Mouse (Mus musculus) cerebellum, adult 11 months (tissue): ENCODE measurements around the gene Gsdmc4.
"Not testable (repeated sequence)": the region's sequence is repeated elsewhere in the genome, so short reads cannot be mapped to it uniquely, and the experiment has no call there.

ENCODE experiments used
- DNase-seq: peaks from one replicate; pipeline ENCODE4 v3.0.0; 2022

Gsdmc4 gene

GRCm38 (mm10) chr15:63912197-63912596, at the start of gene Gsdmc4:
Gene Gsdmc4 (minus strand): TSS chr15:63912297.
- DNase-seq, result not testable (repeated sequence)

DNA sequence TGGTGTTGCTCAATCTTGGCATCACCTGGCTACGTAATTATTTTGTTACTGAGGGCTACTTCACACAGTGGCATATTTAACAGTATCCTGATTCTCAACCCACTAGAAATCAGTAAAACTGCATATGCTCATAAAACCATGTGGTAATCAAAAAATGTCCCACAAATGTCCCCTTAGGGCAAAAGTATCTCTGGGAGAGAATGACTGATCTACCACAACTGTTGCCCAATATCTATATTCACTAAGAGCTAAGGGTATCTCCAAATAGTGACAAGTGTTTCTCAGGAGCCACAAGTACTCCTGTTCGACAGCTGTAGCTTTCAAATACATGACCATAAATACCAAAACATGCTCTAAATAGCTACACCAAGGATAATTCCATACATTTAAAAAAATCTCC, 48.4 kb upstream of the Gsdmc4 start:
- no peak for DNase-seq

GRCm38 (mm10) chr15:63957553-63957952, 45.5 kb upstream of the Gsdmc4 start:
- DNase-seq, result no peak

DNA sequence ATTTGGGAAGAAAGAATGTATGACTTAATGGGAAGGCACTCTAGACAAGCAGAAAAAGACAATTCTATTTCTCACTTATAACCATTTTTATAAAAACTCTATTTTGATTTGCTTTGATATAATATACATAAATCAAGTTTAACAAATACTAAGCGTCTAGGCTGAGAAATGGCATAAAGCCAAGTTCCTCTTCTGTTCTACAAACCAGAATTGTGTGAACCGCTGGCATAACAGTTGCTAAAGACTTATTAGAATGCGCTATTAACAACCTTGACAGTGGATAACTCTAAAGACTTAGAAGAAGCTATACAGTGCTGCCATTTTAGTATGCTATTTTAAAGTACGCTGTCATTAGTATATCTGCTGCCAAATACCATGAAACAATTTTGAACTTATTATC, 41.2 kb upstream of the Gsdmc4 start:
- DNase-seq, result no peak

GRCm38 (mm10) chr15:63941221-63941620, 29.1 kb upstream of the Gsdmc4 start:
- DNase-seq, result no peak

DNA sequence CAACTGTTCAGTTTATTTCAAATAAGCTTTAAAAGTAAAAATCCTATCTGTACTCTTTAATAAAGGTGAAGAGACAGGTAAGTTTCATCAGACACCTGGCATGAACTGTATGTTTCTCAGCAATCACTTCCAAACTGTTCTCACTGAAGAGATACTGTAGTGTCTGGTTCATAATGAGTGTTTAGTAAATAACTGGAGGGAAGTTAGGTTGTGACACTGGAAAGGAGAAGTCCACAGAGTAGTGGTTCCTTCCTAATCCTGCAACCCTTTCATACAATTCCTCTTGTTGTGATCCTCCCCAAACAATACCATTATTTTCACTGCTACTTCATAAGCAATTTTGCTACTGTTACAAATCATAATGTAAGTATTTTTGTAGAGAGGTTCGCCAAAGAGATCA, 20.6 kb upstream of the Gsdmc4 start:
- no peak for DNase-seq

- DNase-seq, result no peak
Observed at GRCm38 (mm10) chr15:63931404-63931803, 19.3 kb upstream of the Gsdmc4 start.

DNA sequence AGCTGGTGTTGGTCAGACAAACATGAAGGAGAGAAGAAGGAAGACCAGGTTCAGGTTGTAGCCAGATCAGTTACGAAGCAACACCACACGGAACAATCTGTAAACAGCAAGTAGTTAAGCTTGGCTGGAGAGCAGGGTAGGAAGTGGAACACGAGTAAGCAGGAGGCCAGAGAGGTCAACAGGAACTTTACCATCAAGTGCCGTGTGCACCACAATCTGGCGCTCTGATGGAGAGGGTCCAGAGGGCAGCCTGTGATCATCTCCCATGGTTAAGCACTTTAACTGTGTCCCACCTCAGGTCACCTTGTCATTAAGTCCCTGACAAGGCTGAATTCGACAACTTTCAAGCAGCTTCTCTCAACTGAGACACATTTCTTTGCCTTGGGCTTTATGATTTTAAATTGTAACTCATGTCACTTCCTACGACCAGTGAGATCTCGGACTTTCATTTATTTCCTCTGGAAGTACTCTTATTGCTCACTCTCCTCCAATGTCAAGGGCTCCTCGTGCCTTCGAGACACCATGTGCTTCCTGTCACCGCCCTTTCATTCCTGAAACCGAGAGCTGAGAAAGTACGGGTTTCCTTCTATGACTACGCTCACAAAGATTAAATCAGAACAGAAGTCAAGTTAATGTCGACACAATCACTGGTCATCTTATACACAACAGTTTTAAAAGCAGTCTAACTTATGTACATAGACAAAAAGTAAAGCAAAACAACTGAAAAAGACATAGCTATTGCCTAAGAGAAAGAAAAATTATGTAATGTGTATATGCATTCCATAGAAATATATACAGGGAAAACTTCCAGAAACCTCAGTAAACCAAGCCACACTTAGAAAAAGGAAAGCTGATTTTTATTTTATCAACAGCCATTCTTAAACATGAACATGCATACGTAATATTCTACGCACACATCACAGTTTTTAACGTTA, 18.3 kb upstream of the Gsdmc4 start:
- no peak for DNase-seq

GRCm38 (mm10) chr15:63926201-63926600, 14.1 kb upstream of the Gsdmc4 start:
- no peak for DNase-seq

DNA sequence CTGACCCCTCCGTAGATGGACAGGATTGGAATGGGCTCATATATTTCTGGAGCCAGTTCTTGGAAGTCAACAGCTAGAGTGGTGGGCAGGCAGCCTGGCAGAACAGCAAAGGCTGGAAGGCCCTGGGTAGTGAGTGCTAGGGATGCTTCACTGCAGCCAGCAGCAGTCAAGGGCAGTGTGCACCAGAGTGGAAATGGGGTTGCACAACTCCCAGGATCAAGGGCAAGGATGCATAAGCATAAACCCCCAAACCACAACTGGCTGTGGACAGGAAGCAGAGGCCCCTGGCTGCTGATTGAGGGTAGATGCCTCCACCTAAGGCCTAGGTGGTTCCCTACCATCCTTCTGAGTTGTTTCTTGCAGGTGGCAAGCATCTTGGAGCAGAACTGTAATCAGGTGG, 12.4 kb upstream of the Gsdmc4 start:
- DNase-seq, result no peak

DNA sequence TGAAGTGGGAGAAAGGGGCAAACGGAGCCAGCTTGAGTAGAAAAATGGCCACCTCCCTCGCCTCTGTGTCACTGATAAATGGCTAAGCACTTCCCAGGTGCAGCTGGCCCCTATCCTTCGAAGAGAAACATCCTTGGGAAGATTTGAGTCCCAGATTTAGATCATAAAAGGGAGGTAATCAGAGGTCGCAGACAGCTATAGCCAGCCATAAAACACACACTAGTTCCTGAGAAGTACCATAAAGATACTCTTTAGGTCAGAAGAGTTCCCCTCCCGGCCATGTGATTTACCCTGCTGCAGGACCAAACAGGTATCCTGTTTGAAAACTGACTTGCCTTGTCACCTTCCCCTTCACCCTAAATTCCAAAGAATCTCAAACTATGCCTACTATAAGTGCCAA, 9.5 kb upstream of the Gsdmc4 start:
- not testable (repeated sequence) for DNase-seq

DNA sequence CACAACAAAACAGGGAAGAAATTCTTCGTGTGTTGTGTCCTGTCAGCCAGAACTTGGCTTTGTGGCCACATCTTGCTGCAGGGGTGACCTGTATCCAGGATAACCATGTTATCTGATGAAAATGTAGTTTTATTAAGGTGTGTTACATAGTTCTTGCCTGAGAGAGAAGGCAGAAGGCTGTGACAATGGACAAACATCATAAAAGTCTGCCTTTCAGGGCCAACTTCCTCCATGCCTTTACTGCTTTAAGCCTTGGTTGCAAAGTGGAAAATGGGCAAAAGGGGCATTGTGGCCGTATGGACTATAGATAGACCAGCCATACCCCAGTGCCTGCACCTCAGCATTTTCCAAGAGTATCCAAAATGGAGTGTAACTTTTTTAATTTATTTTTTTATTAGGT, 7.6 kb upstream of the Gsdmc4 start:
- DNase-seq, result not testable (repeated sequence)

DNA sequence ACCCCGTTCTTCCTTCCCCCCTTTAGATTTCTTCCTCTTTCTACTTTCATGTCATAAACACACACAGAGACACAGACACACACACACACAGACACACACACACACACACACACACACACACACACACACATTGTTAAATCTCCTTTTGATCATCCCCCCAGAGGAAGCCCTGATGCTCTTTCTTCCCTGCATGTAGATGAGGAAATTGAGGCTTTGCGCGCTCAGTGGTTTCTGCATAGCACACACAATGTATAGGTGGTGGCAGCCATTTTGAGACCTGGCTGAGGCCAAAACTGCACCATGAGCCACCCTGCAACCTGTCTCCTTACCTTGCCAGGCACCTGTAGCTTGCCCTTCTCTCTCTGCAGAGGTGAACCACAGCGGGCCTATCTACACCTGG, 4.5 kb upstream of the Gsdmc4 start:
- DNase-seq, result not testable (repeated sequence)

- DNase-seq, result not testable (repeated sequence)
Observed at GRCm38 (mm10) chr15:63909896-63910295, 2.2 kb downstream of the Gsdmc4 start.

- peak; percentile 10 for DNase-seq
Observed at GRCm38 (mm10) chr15:63895560-63896353, 16.3 kb downstream of the Gsdmc4 start.

- DNase-seq, result not testable (repeated sequence)
Observed at GRCm38 (mm10) chr15:63888440-63888839, 23.7 kb downstream of the Gsdmc4 start.

DNA sequence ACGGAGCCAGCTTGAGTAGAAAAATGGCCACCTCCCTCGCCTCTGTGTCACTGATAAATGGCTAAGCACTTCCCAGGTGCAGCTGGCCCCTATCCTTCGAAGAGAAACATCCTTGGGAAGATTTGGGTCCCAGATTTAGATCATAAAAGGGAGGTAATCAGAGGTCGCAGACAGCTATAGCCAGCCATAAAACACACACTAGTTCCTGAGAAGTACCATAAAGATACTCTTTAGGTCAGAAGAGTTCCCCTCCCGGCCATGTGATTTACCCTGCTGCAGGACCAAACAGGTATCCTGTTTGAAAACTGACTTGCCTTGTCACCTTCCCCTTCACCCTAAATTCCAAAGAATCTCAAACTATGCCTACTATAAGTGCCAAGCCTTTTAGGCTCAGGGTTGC, 24.1 kb downstream of the Gsdmc4 start:
- not testable (repeated sequence) for DNase-seq

DNA sequence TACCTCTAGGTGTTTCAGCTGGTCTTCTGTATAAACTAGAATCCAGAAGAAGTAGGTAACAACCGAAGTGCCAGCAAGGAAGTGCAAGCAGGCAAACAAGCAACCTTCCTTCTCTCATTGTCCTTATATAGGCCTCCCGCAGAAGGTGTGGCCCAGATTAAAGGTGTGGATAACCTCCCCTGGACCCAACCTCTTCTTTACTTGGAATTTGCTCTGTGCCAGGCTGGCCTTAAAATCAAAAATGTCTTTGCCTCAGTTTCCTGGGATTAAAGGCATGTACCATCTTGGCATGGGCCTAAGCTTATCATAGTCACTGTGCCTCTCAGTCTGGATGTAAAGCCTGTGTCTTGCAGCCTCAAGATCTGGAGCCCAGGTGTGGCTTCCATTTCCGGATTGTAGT, 33.6 kb downstream of the Gsdmc4 start, which contains the start of gene Gsdmc3:
Gene Gsdmc3, minus strand, starts transcription at position 101 of the 400 bp plus-strand sequence.
- DNase-seq, result not testable (repeated sequence)

DNA sequence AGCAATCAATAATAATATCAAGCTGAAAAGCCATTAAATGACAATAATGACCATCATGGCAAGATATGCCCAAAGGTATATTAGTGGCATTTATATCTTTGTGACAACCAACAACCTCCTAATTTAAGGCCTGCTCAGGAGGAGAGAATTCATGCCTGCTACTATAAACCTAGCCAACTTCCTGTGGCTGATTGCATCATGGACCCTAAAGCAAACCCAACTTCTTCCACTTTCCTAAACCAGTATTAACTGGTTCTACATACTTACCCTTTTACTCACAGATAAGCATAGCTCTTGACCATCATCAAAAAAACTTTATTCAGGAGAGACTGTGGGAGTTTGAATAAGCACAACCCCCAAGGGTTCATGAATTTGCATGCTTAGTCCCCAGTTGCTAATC, 35.9 kb downstream of the Gsdmc4 start:
- not testable (repeated sequence) for DNase-seq

GRCm38 (mm10) chr15:63861965-63862364, 50.1 kb downstream of the Gsdmc4 start:
- not testable (repeated sequence) for DNase-seq
